Mouse (Mus musculus): ENCODE data around the gene Palb2. TPM values are rescaled to one million over a fixed set of nuclear protein-coding genes. Genes with fewer than 3 reads are reported as not detected.

Gene Palb2
- total RNA-seq, 2 experiments from 2014 or later = 15.1 to 30.3 TPM

- ATAC-seq (replicated peaks; ENCODE audit: low FRiP score, poor library complexity, severe bottlenecking) = peak; percentile 98
These were observed 31.0 kb downstream of the Palb2 start, which contains the start of gene Ndufab1 for GRCm38 (mm10) chr7:122101747-122102244. Ndufab1 (minus strand) TSS chr7:122101886.

GRCm38 (mm10) chr7:122101014-122101746 lies 31.6 kb downstream of the Palb2 start:
- peak; percentile 4; the same call in 1 of the 2 replicates for ATAC-seq (replicated peaks; ENCODE audit: low FRiP score, poor library complexity, severe bottlenecking)

GRCm38 (mm10) chr7:122099222-122099621 lies 33.6 kb downstream of the Palb2 start:
- peak; percentile 79 for ATAC-seq (replicated peaks; ENCODE audit: low FRiP score, poor library complexity, severe bottlenecking)

- no peak for ATAC-seq (replicated peaks; ENCODE audit: low FRiP score, poor library complexity, severe bottlenecking)
These were observed 34.8 kb downstream of the Palb2 start for GRCm38 (mm10) chr7:122098009-122098408.

GRCm38 (mm10) chr7:122094564-122095330 lies 38.0 kb downstream of the Palb2 start:
- no peak for ATAC-seq (replicated peaks; ENCODE audit: low FRiP score, poor library complexity, severe bottlenecking)

- no peak for ATAC-seq (replicated peaks; ENCODE audit: low FRiP score, poor library complexity, severe bottlenecking)
These were observed 45.4 kb downstream of the Palb2 start for GRCm38 (mm10) chr7:122087195-122087982.

- ATAC-seq (replicated peaks; ENCODE audit: low FRiP score, poor library complexity, severe bottlenecking) = no peak
These were observed 51.7 kb downstream of the Palb2 start for GRCm38 (mm10) chr7:122081071-122081470.

GRCm38 (mm10) chr7:122079798-122080554 lies 52.8 kb downstream of the Palb2 start:
- ATAC-seq (replicated peaks; ENCODE audit: low FRiP score, poor library complexity, severe bottlenecking) = no peak

- ATAC-seq (replicated peaks; ENCODE audit: low FRiP score, poor library complexity, severe bottlenecking) = no peak
These were observed 58.4 kb downstream of the Palb2 start for GRCm38 (mm10) chr7:122074374-122074773.

GRCm38 (mm10) chr7:122067517-122068381 lies 65.0 kb downstream of the Palb2 start:
- ATAC-seq (replicated peaks; ENCODE audit: low FRiP score, poor library complexity, severe bottlenecking) = no peak

- peak; percentile 96 for ATAC-seq (replicated peaks; ENCODE audit: low FRiP score, poor library complexity, severe bottlenecking)
These were observed 65.8 kb downstream of the Palb2 start, which contains the start of the genes Ubfd1 and Ears2 for GRCm38 (mm10) chr7:122066945-122067516. Ubfd1 (plus strand) TSS chr7:122067175. Ears2 (minus strand) TSS chr7:122067263.

GRCm38 (mm10) chr7:122066102-122066944 lies 66.5 kb downstream of the Palb2 start:
- no peak for ATAC-seq (replicated peaks; ENCODE audit: low FRiP score, poor library complexity, severe bottlenecking)

GRCm38 (mm10) chr7:122065656-122066055 lies 67.1 kb downstream of the Palb2 start:
- no peak for ATAC-seq (replicated peaks; ENCODE audit: low FRiP score, poor library complexity, severe bottlenecking)
